Mouse (Mus musculus): ENCODE results near the gene Thy1. TPM values are rescaled to one million over a fixed set of nuclear protein-coding genes. Genes with fewer than 3 reads are reported as not detected.
A peak's percentile ranks its signal among the peaks of the same experiment; 100 is the strongest.

Gene Thy1
- polyA plus RNA-seq, 1 experiment from 2014 or later, result 4.7 TPM

DNA sequence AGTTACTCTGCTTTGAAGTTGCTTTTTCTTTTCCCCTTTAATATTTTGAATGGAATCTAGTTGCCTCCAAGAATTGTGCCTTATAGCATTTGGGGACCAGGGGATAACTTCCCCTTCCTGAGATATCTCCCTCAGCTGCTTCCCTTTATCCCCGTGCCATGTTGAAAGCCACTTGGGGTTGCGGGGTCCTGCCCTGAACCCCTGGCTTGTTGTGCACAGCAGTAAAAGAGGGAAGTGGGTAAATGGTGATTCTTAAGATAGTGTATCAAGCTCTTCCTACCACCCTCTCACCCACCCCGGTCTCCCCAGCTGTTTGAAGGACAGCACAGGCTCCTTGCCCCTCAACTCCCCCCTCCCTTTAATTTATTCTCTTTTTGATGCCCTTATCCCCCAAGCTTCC lies 51.6 kb downstream of the Thy1 start:
- ATAC-seq, result no peak
- 92% methylated on average over 3 of the region's 3 CpGs for WGBS
- H3K9ac ChIP-seq (replicated peaks; ENCODE audit: low read depth, low read length), result no peak overlapping the region

DNA sequence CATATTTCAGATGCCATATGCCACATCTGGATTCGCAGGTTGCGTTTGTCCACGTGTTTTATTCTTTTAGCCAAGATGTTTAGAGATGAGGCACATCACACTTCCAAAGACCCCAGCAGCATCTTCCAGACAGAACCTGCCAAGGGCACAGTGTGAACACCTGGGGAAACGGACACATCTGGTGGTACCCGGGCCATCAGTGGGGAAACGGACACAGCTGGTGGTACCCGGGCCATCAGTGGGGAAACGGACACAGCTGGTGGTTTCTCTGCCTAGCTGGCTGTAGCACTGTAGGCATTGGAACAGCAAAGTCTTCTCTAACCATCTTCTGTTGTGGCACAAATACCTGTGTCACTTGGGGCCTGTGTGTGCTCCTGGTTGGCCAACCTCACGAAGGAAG lies 52.6 kb downstream of the Thy1 start:
- H3K36me3 ChIP-seq (ENCODE audit: control insufficient read depth, insufficient read depth), result no peaks in the 10 kb centered on the region
- WGBS, result 94% methylated on average over 9 of the region's 9 CpGs
- H3K4me3 ChIP-seq (replicated peaks; ENCODE audit: low read length), result no peak overlapping the region
- H3K9ac ChIP-seq (replicated peaks; ENCODE audit: low read depth, low read length), result no peak overlapping the region
- no peaks in the 10 kb centered on the region for H3K27me3 ChIP-seq (replicated peaks; ENCODE audit: control insufficient read depth, insufficient read depth, low read length)
- no peak overlapping the region for H3K27ac ChIP-seq (ENCODE audit: low read length)
- H3K4me1 ChIP-seq (replicated peaks; ENCODE audit: control insufficient read depth, insufficient read depth, low read length), result peaks cover 12% of the 10 kb centered on the region
- no peaks in the 10 kb centered on the region for H3K9me3 ChIP-seq (ENCODE audit: control insufficient read depth, low read length)
- ATAC-seq, result no peak
- no peak overlapping the region for H3K4me2 ChIP-seq (ENCODE audit: low read length)

More for the DNA sequence above, 51.6 kb downstream of the Thy1 start:
- H3K27me3 ChIP-seq (replicated peaks; ENCODE audit: control insufficient read depth, insufficient read depth, low read length), result no peaks in the 10 kb centered on the region
- no peak overlapping the region for H3K4me3 ChIP-seq (replicated peaks; ENCODE audit: low read length)
- no peak overlapping the region for H3K27ac ChIP-seq (ENCODE audit: low read length)
- H3K4me2 ChIP-seq (ENCODE audit: low read length), result no peak overlapping the region
- H3K36me3 ChIP-seq (ENCODE audit: control insufficient read depth, insufficient read depth), result no peaks in the 10 kb centered on the region
- peaks cover 12% of the 10 kb centered on the region for H3K4me1 ChIP-seq (replicated peaks; ENCODE audit: control insufficient read depth, insufficient read depth, low read length)
- H3K9me3 ChIP-seq (ENCODE audit: control insufficient read depth, low read length), result no peaks in the 10 kb centered on the region

DNA sequence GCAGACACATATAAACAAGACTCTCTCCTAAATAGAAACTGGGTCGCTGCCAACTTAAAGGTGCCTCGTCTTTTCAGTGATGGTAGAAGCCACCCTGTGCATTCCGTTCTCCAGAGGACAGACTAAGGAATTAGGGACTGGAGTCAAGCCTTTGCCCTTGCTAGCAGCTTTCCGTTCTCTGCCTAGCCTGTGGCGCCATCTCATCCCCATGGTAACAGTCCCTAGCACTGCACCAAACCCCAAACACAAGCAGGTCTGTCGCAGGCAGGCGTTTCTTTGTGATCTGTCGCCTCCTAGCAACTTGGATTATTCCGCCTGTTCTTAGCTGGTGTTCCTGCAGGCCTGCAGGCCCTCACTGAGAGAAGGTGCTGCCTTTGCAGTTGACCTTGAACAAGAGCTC lies 53.4 kb downstream of the Thy1 start:
- no peaks in the 10 kb centered on the region for H3K9me3 ChIP-seq (ENCODE audit: control insufficient read depth, low read length)
- H3K9ac ChIP-seq (replicated peaks; ENCODE audit: low read depth, low read length), result no peak overlapping the region
- peaks cover 12% of the 10 kb centered on the region for H3K4me1 ChIP-seq (replicated peaks; ENCODE audit: control insufficient read depth, insufficient read depth, low read length)
- H3K4me2 ChIP-seq (ENCODE audit: low read length), result no peak overlapping the region
- H3K4me3 ChIP-seq (replicated peaks; ENCODE audit: low read length), result no peak overlapping the region
- H3K27me3 ChIP-seq (replicated peaks; ENCODE audit: control insufficient read depth, insufficient read depth, low read length), result no peaks in the 10 kb centered on the region
- 11% methylated on average over 9 of the region's 9 CpGs for WGBS
- H3K36me3 ChIP-seq (ENCODE audit: control insufficient read depth, insufficient read depth), result no peaks in the 10 kb centered on the region
- ATAC-seq, result peak; percentile 80
- peak overlapping the region; percentile 58 for H3K27ac ChIP-seq (ENCODE audit: low read length)

Other genes with a start within 250 kb of the Thy1 start
- 13.6 and 13.7 TPM in 2 replicates for gene Usp2, start 23.6 kb downstream of the Thy1 start, polyA plus RNA-seq (2015; fragmentation: Nextera tagmentation; extraction: Ambion mirVana)
- gene Mfrp, start 58.3 kb downstream of the Thy1 start, polyA plus RNA-seq (2015; fragmentation: Nextera tagmentation; extraction: Ambion mirVana), result 0.12 TPM in 1 of 2 replicates, not detected in the other
- 2.3 and 2.7 TPM in 2 replicates for gene C1qtnf5, start 63.9 kb downstream of the Thy1 start, polyA plus RNA-seq (2015; fragmentation: Nextera tagmentation; extraction: Ambion mirVana)
- gene Gm49380, start 70.1 kb downstream of the Thy1 start, polyA plus RNA-seq (2015; fragmentation: Nextera tagmentation; extraction: Ambion mirVana), result 0.15 and 0.16 TPM in 2 replicates
- gene Rnf26, start 70.1 kb downstream of the Thy1 start, polyA plus RNA-seq (2015; fragmentation: Nextera tagmentation; extraction: Ambion mirVana), result 33.4 and 43.2 TPM in 2 replicates
- 12.9 and 15.0 TPM in 2 replicates for gene Mcam, start 91.1 kb downstream of the Thy1 start, polyA plus RNA-seq (2015; fragmentation: Nextera tagmentation; extraction: Ambion mirVana)
- 26.3 and 27.1 TPM in 2 replicates for gene Cbl, start 190.7 kb downstream of the Thy1 start, polyA plus RNA-seq (2015; fragmentation: Nextera tagmentation; extraction: Ambion mirVana)
- gene Ccdc153, start 197.3 kb downstream of the Thy1 start, polyA plus RNA-seq (2015; fragmentation: Nextera tagmentation; extraction: Ambion mirVana), result 0.48 TPM in 1 of 2 replicates, not detected in the other
- 0.53 and 0.73 TPM in 2 replicates for gene Pdzd3, start 208.1 kb downstream of the Thy1 start, polyA plus RNA-seq (2015; fragmentation: Nextera tagmentation; extraction: Ambion mirVana)
- gene Nlrx1, start 225.2 kb downstream of the Thy1 start, polyA plus RNA-seq (2015; fragmentation: Nextera tagmentation; extraction: Ambion mirVana), result 4.3 and 5.2 TPM in 2 replicates
- gene Abcg4, start 245.2 kb downstream of the Thy1 start, polyA plus RNA-seq (2015; fragmentation: Nextera tagmentation; extraction: Ambion mirVana), result 16.9 and 21.8 TPM in 2 replicates

Measured in forebrain, embryonic 16.5 days (tissue).